Mouse (Mus musculus): ENCODE results near the gene Tmigd3.

DNA sequence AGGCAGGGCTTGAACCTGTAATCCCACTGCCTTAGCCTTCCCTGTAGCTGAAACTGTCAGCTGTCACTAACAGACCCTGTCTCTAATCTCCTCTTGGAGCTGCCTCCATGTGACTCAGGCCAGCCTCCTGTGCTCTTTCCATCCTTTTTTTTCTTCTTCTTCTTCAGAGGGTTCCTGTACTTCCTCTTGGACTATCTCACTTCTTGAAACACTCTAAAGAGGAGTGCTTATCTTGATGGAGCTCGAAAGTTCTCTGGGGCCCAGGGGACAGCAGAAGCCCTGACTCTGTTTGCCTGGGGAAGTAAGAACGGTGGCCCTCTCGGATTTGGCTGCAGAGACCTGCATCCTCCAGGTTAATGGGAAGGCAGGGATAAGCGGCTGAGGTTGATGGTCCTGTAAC is 33.5 kb downstream of the Tmigd3 start:
- no peak for TF ChIP-seq EP300 (IDR thresholded peaks at IDR 0.05; ENCODE audit: low read depth)
- no peak for TF ChIP-seq CTCF (IDR thresholded peaks at IDR 0.05; ENCODE audit: low read depth)

Data from liver, postnatal 0 days (tissue).